Mouse (Mus musculus) right cerebral cortex, postnatal 36 days (tissue): ENCODE data around the gene Strc.
A peak's percentile ranks its signal among the peaks of the same experiment; 100 is the strongest.
"Not testable (repeated sequence)": the region's sequence is repeated elsewhere in the genome, so short reads cannot be mapped to it uniquely, and the experiment has no call there.

ENCODE experiments used
- DNase-seq, 2 experiments: peaks; one replicate each; pipeline ENCODE4 v3.0.0; 2022; ENCODE audit warnings: low spot score in 2 of 2, mixed read lengths in 1 of 2

Gene Strc

DNA sequence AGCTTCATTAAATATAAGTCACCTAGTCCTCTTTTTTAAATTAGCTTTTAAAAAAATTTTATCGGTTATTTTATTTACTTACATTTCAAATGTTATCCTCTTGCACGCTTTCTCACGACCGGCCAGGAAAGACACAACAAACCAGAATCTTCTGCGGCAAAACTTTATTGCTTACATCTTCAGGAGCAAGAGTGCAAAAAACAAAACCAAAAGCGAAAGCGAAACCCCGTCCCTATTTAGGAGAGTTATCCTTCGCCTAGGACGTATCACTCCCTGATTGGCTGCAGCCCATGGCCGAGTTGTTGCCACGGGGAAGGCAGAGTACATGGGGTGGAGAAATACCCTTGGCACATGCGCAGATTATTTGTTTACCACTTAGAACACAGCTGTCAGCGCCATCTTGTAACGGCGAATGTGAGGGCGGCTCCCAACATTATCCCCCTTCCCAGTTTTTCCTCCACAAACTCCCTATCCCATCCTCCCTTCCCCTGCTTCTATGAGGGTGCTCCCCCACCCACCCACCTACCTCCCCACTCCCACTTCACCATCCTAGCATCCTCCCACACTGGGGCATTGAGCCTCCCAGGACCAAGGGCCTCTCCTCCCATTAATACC is at the start of gene Strc:
Strc (minus strand) TSS at position 208 of the 615 bp plus-strand sequence.
- DNase-seq: not testable (repeated sequence)

GRCm38 (mm10) chr2:121434854-121435253 is 47.9 kb upstream of the Strc start:
- DNase-seq: no peak

- DNase-seq: no peak
These were observed 38.9 kb upstream of the Strc start for GRCm38 (mm10) chr2:121425890-121426289.

- DNase-seq: no peak
These were observed 36.2 kb upstream of the Strc start for GRCm38 (mm10) chr2:121423166-121423565.

DNA sequence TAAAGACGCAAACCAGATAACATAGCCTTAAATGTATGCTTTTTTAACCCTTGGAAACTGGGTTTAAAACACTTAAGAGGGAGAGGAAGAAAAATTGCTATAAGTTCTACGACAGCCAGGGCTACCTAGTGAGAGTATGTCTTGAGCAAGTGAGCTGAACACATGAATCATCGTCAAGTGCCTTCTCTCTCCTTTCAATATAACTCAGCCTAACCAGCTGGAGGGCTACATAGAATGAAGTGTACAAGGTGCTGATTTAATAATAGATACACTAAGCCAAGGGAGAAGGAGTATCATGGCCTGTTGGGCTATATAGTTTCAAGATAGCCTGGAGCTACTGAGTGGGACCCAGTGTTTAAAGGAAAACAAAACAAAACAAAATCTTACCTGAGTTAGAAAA is 31.5 kb upstream of the Strc start:
- DNase-seq: no peak

DNA sequence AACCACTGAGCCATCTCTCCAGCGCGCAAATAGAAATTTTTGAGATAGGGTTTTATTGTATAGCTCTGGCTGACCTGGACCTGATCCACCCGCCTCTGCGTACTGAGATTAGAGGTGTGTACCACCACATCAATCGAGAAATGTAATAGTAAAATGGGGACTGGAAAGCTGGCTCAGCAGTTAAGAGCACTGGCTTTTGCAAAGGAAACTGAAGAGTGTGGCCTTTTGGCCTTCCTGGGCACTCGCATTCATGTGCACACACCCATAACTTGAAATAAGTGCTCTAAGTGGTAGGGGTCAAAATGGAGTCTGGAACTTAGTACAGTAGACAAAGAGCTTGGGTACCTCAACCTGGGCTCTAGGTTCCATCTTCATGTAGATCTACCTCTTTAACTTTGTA is 29.4 kb upstream of the Strc start:
- DNase-seq: no peak

- no peak for DNase-seq
These were observed 28.6 kb upstream of the Strc start for GRCm38 (mm10) chr2:121415591-121415990.

DNA sequence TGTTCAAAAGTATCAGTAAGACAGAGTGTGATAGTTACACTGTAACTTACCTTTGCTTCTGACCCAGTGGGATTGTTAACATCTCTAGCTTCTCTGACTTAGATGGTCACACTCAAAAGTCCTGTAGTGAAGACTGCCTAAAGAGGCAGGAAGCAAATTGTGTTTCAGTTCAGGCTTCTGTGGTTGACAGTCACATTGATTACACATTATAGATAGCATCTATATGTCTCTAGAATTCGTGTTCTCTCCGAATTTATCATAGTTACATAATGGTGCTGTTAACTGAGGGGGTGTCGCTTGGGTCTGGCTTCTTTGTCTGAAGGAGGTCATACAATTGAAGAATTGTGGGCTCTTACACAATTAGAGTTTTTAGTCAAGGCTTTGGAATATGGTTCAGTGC is 28.1 kb upstream of the Strc start:
- no peak for DNase-seq

DNA sequence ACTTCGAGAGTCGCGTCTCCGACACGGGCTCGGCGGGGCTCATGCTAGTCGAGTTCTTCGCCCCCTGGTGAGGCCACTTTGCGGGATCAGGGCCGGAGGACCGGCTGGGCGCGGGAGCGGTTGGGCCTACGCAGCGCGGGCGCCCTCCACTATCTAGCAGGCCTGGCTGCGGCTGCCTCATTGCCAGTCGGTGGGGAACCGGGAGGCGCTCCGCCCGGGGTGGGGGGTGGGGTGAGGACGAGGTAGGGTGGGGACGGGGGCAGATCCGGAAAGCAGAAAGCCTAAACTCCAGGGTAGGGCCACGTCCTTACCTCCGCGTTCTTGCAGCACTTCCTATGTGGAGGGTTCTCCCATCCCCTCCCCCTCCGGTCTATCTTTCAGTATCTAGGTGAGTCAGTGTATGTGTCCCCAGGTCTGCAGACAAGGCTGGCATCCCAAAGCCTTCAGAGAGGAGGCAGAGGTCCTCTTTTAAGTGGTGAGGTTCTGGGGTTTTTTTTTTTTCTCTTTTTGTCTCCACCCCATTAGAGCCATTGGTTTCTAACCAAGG is 27.2 kb upstream of the Strc start:
- no peak for DNase-seq

- peak; percentile 94 for DNase-seq
These were observed 26.5 kb upstream of the Strc start, which contains the start of the genes Pdia3 and Catsper2 for GRCm38 (mm10) chr2:121413387-121414042. TSS of gene Pdia3 (plus strand) at chr2:121413775. TSS of gene Catsper2 (minus strand) at chr2:121413792.

- DNase-seq: peak in 1 of 2 experiments; percentile 3
These were observed 25.9 kb upstream of the Strc start for GRCm38 (mm10) chr2:121412843-121413386.

GRCm38 (mm10) chr2:121408160-121408559 is 21.2 kb upstream of the Strc start:
- no peak for DNase-seq

GRCm38 (mm10) chr2:121403296-121403695 is 16.3 kb upstream of the Strc start:
- no peak for DNase-seq

- DNase-seq: peak; percentile 56 to 63
These were observed 9.7 kb upstream of the Strc start for GRCm38 (mm10) chr2:121396624-121397023.

- DNase-seq: no peak
These were observed 12.2 kb downstream of the Strc start for GRCm38 (mm10) chr2:121374766-121375165.

DNA sequence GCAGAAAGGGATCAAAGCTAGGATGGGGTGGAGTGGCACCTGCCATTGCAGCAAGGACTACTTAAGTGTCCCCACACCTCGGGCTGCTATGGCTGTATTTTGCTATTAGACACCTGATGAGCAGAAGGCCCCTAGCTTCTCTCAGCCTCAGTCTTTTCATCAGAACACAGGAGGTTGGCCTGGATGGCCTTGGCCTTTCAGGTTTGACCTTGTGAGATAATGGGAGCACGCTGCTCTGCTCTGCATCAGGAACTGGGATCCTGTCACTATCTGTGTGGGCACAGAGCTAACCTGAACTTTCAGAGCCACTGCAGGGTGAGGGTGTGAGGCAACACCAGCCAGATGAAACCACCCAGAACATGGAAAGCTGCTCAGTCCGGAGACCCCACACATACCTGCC is 14.7 kb downstream of the Strc start:
- DNase-seq: no peak

DNA sequence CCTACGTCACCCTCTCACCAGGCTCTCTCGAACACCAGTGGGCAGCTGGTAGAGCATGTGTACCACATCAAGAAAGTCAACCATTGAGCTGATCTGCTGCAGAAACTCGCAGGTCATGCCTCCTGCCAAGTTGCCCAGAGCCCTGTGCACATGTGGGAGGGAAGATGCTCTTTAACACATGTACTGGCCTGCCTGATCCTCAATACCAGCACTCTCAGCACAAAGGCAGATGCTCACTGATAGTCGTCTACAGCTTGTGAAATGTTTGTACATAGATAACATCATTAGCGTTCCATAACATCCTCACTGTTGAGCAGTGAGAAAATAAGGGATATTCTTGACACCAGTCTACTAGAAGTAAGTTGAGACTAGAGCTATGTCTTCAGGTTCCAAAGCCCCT is 16.0 kb downstream of the Strc start:
- no peak for DNase-seq

DNA sequence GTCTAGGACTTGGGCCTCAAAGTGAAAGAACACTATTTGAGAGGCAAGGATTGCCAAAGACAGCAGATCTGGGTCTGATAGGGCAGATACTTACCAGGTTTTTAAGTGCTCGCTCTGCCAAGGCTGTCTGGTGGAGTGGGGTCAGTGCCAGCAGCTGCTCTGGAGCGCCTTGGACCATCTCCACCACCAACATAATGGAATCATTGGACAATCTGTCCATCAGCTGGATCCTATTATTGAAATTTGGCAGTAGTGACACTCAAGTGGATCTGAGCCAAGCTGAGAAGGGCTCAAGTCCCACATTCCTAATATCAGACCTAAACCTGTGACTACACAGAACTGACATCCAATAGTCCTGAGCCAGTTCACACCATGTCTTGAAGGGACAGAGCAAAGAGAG is 18.1 kb downstream of the Strc start:
- DNase-seq: no peak

DNA sequence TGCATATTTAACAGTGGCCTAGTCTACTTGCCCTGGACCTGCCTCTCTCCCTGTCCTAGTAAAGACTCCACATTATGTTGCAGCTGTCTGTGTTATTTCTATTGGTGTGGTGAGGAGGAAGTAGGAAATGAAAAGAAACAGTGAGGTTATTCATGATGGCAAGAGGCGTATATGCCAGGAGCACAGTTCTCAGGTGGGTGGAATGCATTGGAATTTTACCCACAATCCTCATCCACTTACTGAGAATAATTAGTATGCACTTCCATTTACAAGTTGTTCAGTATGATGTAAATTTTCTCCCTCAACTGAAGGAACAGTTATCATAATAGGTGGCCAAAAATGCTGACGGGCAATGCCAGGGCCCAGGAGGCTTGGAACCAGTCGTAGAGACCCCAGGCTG is 23.3 kb downstream of the Strc start:
- no peak for DNase-seq

- no peak for DNase-seq
These were observed 27.5 kb downstream of the Strc start for GRCm38 (mm10) chr2:121359461-121359860.

DNA sequence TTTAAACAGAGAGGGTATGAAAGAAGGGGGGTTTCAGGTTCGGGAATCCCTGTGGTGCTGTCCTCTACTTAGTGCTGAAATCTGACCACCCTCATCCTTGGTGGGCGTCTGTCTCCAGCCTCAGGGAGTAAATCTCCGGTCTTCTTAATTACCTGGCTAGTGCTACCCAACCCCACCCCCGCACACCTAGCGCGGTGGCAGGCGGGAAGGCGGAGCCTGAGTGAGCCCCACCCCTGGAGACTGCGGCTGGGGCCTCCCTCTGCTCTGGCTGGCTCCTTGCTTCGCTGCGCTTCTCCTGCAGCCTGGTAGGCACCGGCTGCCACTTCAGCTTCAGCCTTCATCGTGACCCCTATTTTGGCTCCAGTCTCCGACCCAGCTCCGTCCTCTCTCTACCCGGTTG is 28.6 kb downstream of the Strc start:
- peak; percentile 83 to 85 for DNase-seq

DNA sequence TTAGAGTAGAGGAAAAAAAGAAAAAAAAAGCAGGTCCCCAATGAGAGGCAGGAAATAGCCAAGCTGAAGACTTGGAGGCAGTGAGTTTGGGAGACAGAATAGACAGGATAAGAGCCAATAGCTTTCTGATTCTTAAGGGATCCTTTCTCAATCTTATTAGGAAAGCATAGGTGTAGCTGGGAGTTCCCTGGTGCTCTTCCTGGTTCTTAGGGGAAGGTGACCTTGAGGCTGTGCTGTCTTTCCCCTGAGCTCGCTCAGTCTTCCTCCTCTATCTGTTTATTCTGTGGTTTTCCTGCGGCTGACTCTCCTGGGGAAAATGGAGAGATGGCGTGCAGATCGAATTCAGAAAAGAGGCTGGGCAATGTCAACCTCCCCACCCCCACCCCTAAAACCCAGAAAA is 29.0 kb downstream of the Strc start:
- DNase-seq: no peak

DNA sequence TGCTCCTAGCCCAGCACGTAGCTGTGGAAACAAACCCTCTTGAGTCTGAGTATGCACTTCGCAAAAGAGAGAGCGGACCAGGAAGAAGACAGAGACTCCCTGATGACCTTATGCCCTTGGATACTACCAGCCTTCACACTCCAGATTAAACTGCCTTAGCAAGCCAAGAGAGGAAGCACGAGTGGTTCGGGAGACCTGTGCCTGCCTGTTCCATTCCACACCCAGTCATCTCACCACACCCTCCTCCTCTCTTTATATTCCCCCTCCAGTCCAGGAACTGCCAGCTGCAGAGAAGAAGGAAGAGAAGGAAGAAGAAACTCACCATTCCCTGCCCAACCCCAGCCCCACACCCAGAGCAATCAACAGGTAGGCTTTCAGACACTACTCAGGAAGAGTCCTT is 29.5 kb downstream of the Strc start, which contains the start of gene Ckmt1:
Ckmt1 (plus strand) TSS at position 221 of the 400 bp plus-strand sequence.
- DNase-seq: no peak
